Mouse (Mus musculus): ENCODE results near the gene Faap100.
A peak's percentile ranks its signal among the peaks of the same experiment; 100 is the strongest.
"Not testable (repeated sequence)": the region's sequence is repeated elsewhere in the genome, so short reads cannot be mapped to it uniquely, and the experiment has no call there.

Faap100 gene

DNA sequence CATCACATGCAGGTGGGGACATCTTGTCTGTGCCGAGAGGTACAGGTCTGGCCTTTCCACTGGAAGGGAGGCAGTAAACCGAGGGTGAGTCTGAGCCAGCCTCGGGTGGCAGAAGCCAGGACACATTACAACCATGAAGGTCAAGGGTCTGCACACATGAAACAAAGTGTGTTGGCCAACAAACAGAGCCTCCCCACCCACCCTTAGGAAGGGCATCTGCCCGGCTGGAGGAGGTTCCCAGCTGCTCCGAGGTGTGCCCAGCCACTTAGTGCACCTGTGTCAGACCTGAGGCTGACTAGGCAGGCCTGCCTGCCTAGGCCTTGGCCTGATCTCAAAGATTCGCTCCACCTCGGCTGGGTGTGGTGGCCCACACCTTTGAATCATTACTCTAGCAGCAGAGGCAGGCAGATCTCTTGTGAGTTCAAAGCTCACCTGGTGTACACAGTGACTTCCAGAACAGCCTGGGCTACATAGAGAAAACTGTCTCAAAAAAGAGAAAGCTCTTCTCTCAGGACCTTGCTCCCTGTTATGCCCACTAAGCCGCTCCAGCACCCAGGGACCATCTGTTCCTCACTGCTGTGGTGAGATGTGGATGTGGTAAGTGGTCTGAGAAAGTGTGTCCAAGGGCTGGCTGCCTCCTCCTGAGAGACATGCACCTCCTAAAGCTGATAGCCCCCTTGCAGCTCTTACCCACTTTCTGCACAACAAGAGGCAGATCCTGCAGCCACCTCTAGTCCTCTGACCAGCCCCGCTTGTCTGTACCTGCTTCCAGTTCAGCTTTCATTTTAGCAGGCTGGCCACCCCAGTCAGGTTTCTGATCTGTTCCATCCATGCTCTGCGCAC is 27.1 kb downstream of the Faap100 start:
- peak; percentile 19 for DNase-seq

- DNase-seq: peak; percentile 35
Observed at GRCm38 (mm10) chr11:120350711-120351110, 27.9 kb downstream of the Faap100 start.

GRCm38 (mm10) chr11:120349986-120350702 is 28.4 kb downstream of the Faap100 start:
- DNase-seq: peak; percentile 70

- DNase-seq: peak; percentile 42
Observed at GRCm38 (mm10) chr11:120349371-120349985, 29.1 kb downstream of the Faap100 start.

DNA sequence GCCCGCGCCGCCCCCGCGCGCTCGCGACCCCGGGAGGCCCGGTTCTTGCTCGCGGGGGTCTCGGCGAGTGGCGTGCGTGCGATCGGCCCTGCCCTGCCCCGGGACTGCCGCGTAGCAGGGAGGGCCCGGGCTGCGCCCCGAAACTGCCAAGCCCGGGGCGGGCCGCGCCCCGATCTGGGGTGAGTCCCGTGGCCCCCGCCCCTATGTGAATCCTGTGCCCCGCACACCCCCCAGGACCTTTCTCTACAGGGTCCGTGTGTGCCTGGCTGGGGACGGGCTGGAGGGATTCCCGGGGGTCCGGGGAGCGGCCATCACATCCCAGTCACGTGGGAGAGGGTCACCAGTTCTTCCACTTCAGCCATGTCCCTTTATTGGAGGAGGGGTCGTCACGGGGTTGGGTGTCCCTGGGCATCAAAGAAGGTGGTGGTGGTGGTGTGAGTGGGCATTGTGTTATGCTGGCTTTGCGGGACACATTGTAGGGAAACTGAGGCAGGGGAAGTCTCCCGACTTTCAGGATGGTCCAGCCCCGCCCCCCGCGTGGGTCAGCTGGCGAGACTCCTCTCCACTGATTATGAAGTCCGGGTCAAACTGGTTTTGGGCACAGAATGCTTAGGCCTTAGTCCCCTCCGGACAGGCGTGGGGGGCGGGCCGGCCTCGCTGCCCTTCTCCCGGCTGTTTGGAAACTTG is 29.7 kb downstream of the Faap100 start:
- peak; percentile 56 for DNase-seq

- DNase-seq: peak; percentile 83
Observed at GRCm38 (mm10) chr11:120347791-120348683, 30.5 kb downstream of the Faap100 start, which contains the start of gene Actg1. Gene Actg1, minus strand, starts transcription at chr11:120348542.

DNA sequence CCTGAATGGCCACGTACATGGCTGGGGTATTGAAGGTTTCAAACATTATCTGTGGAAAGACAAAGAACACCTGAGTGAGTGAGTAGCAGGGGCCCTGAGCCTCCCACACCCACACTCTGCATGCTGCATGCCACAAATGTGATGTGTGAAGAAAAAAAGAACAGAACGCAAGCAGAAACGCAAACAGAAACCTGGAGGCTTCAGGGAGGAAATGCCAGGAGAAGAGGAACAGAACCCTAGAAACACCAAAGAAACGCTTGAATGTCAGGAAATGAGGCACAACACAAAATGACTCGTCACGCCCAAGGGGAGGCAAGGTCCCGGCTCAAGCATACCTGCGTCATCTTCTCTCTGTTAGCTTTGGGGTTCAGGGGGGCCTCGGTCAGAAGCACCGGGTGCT is 31.3 kb downstream of the Faap100 start:
- DNase-seq: no peak

DNA sequence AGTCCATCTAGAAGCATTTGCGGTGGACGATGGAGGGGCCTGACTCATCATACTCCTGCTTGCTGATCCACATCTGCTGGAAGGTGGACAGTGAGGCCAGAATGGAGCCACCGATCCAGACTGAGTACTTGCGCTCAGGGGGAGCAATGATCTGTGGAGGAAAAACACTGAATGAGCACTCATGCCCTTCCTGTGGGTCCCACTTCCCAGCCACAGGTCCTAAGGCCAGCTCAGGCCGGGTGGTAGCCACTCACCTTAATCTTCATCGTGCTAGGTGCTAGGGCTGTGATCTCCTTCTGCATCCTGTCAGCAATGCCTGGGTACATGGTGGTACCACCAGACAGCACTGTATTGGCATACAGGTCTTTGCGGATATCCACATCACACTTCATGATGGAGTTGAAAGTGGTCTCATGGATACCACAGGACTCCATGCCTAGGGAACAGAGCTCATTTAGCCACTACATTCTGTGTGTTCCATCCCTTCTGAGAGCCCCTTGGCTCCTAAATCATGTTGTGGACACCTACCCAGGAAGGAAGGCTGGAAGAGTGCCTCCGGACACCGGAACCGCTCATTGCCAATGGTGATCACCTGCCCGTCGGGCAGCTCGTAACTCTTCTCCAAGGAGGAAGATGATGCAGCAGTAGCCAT is 32.1 kb downstream of the Faap100 start:
- not testable (repeated sequence) for DNase-seq

DNA sequence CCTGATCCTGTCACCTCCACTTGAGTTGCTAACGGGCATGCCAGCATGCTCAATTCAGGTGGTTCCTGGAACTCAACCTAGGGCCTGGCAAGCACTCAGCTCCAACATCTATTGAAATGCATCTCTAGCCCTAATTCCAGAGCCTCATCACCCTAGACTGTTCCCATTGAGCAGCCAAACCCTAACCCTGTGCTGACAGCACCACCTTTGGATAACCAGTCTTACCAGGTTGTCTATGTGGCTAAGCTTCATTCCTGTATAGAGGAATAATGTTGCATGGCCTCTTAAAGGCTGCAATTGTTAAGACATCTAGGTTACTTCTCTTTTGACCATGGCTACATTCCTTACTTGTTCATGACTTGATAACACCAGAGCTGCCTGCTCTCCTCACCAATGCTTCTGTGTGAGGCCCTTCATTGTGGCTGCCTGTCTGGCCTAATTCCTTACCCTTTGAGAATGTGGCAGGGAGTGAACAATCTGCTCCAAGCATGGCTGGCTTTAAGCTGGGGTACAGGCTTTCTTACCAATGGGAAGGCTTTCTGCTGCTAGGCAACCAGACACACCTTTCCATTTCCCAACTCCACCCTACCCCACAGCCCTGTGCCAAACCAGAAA is 33.4 kb downstream of the Faap100 start:
- no peak for DNase-seq

GRCm38 (mm10) chr11:120344310-120344920 is 34.1 kb downstream of the Faap100 start:
- DNase-seq: no peak

- DNase-seq: no peak
Observed at GRCm38 (mm10) chr11:120343519-120344309, 34.9 kb downstream of the Faap100 start.

- no peak for DNase-seq
Observed at GRCm38 (mm10) chr11:120342656-120343160, 35.9 kb downstream of the Faap100 start.

GRCm38 (mm10) chr11:120341661-120342060 is 36.9 kb downstream of the Faap100 start:
- no peak for DNase-seq

DNA sequence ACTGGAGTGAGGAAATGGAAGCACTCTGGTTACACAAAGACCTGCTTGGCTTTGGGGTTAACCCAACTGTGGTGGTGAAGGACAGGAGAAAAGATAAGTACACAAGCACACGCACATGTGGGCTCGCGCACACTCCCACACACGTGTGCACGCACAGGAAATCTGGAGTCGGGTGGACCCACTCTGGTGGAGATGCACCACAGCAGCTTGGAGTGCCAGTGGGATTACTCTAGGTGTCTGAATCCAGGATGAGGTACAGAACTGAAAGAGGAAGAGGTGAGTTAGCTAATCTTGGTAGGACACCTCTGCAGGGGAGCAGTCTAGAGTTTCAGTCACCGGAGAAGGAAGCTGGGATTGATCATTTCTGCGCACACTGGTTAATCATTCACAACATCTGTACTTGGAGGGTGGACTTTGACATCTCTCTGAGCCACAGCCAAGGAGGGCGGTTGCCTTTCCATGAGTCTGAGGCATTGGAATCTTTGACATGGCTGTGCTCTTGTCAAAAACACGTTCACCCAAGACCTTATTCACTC is 38.5 kb downstream of the Faap100 start:
- no peak for DNase-seq

DNA sequence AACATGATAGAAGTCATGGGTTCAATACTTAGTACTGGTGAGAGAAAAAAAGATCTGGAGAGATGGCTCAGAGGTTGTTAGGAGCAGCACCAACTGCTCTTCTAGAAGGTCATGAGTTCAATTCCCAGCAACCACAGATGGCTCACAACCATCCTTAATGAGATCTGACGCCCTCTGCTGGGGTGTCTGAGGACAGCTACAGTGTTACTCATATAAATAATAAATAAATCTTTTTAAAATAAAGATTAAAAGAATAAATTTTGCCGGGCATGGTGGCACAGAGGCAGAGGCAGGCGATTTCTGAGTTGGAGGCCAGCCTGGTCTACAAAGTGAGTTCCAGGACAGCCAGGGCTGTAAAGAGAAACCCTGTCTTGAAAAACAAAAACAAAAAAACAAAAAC is 39.8 kb downstream of the Faap100 start:
- DNase-seq: no peak

DNA sequence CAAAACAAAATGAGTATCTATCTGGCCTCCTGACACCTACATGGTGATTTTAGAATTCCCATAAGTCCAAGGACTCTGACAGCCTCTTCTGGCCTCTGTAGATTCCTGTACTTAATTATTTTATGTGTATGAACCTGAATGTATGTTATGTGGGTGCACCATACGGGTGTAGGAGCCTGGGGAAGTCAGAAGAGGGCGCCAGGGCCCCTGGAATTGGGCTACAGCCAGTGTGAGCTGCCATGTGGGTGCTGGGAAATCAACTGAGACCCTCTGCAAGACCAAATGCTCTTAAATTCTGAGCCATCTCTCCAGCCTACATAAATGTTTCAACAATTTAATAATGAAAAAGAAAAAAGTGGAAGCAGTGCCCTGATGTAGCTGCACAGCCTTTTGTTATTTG is 41.1 kb downstream of the Faap100 start:
- DNase-seq: no peak

- no peak for DNase-seq
Observed at GRCm38 (mm10) chr11:120335431-120336021, 43.0 kb downstream of the Faap100 start.

- DNase-seq: no peak
Observed at GRCm38 (mm10) chr11:120320156-120320555, 58.4 kb downstream of the Faap100 start.

- DNase-seq: no peak
Observed at GRCm38 (mm10) chr11:120319310-120319709, 59.3 kb downstream of the Faap100 start.

All from cerebellum, adult 11 months (tissue).